Mouse (Mus musculus) megakaryocyte progenitor cell, adult 5-6 weeks (primary cell): ENCODE results near the gene Myo5a. TPM values are rescaled to one million over a fixed set of nuclear protein-coding genes. Genes with fewer than 3 reads are reported as not detected.

Experiments
- ATAC-seq: replicated peaks from 2 replicates; pipeline ENCODE4 v1.8.0; 2016; ENCODE audit warnings: mild to moderate bottlenecking, moderate TSS enrichment, inconsistent platforms; ENCODE audit not compliant: poor library complexity
- total RNA-seq, 2 experiments: library from RNA; stranded (forward) in 1 of 2; stranded (reverse) in 1 of 2; fragments of 157-497, 149-512 nt in 1 of 2; fragments of 200-1000 nt in 1 of 2; gene quantifications; 2 replicates each; pipeline versions ENCODE4 v1.2.3 to v1.2.4; 2015 to 2017

Gene Myo5a
- total RNA-seq, 2 experiments from 2014 or later, result 80.1 to 133 TPM

DNA sequence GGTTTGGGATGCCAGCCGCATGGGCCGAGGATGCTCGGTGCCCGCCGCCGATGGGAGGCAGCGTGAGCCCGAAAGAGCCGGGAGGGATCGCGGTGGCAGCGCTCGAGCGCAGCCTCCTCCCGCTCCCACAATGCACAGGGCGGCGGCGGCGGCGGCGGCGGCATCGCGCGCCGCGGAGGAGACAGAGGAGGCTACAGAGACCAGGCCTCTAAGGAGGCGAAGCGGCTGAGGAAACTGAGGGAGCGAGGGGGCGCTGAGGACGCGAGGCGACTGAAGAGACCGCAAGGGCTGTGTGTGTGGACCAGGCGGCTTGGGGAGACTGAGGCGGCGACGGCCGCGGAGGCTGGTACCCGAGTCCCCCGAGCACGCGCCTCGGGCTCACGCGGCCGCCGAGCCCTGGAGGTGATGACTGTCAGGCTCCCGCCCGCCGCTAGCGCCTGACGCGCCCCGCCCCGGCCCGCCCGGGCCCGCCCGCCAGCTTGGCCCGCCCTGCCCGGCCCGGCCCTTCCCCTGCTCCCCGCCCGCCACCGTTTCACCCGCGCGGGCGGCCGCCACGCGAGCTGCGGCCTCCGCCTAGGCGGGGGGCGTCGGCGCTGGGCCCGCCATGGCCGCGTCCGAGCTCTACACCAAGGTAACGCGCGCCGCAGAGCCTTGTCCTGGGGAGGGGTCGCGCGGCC is 352 bp downstream of the Myo5a start:
- ATAC-seq, result peak; percentile 76

DNA sequence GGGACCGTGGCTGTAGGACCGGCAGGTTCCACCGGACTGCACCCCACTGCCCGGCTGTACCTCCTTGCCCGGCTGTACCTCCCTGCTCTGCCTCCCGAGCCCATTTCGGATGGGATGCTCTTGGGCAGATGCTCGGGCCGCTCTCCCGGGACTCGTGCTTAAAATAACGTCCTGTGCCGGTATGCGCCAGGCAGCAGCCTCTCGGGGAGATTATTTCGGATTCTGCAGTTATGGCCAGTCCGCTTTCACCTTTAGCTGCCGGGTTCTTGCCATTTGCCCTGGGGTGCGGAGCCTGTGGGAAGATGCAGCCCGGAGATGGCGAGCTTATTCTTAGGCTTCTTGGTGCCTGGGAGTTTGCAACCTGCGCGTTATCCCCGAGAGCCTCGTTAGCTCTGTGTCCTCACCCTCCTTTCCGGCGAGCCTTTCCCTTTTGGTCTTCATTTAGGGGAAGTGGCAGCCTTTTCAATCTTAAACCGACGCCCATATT is 934 bp downstream of the Myo5a start:
- peak; percentile 65 for ATAC-seq

GRCm38 (mm10) chr9:75072361-75072760 is 1.5 kb downstream of the Myo5a start:
- no peak for ATAC-seq

DNA sequence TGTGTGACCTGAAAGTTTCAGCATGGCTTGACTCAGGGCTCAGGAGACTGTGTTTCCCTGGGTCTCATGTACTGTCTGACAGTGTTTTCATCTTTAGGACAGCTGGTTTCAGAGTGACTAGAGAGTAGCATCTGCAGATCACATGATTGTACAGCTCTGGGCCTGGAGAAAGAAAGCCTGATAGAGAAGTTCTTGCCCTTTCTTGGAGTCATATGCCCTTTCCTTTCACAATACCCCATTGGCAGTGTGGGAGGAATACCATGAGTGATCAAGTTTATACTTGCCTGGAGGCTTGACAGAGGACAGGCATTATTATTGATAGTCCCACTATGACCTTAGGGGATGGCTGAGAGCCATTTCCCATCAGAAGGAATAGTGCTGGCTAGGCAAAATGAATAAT is 6.4 kb downstream of the Myo5a start:
- no peak for ATAC-seq

DNA sequence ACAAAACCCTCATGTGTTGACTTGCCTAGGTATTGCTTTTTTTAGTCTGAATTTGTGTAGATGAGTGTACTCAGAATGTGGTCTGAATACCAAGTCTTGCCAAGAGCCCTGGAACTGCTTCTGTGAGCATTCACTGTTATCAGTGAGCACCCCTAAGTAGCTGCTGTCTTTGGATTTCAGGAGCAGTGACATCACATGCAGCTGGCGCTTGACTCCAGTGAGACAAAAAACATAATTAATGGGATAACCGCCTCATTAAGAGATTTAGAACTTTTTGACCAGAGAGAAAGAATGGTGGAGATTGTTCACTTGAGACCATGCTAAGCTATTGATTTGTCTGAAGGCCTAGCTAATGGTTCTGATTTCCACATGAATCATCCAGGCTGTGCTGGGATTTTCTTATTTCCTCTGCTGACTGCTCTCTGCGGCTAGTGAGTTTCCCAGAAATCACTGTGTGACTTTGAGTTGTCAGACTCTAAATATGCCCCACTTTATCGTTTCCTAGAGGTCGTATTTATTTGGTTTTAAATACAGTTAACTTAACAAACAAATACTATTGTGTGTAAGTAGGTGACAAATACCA is 14.5 kb downstream of the Myo5a start:
- no peak for ATAC-seq

DNA sequence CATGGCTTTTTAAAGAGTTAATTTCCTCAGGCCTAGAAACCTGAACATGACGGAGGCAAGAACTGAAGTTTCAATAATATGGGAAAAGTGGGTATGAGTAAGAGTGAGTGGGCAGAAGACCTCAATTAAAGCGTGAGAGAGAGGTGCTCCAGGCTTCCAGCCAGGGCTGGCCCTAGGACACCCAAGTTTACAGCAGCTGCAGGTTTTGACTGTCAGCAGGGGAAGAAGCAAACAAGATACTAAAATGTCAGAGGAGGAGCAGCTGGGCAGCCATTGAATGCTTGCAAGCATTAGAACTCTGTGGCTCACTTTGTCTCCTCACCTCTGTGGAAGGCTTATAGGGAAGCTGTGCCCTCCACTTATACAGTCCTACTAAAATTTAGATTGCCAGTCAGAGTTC is 17.0 kb downstream of the Myo5a start:
- ATAC-seq, result no peak

GRCm38 (mm10) chr9:75089285-75089684 is 18.5 kb downstream of the Myo5a start:
- ATAC-seq, result peak; percentile 30; the same call in 1 of the 2 replicates

GRCm38 (mm10) chr9:75092134-75092533 is 21.3 kb downstream of the Myo5a start:
- ATAC-seq, result peak; percentile 51

DNA sequence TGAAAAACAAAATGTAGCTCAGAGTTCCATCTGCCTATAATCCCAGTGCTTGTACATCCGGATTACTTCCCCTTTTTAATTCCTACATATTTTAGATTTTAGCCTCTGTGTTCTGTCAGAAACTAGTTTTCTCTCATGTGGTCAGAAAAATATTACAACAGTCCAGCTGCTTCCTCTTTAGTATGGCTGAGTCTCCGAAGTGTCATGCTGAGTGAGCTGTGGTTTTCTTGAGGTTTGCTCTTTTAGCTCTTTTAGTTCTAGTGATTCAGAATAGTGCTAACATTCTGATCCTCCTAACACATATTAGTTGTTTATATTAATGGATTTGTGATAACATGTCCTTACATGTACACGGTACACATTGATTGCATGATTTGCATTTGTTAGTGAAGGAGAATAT is 23.9 kb downstream of the Myo5a start:
- peak; percentile 97 for ATAC-seq

DNA sequence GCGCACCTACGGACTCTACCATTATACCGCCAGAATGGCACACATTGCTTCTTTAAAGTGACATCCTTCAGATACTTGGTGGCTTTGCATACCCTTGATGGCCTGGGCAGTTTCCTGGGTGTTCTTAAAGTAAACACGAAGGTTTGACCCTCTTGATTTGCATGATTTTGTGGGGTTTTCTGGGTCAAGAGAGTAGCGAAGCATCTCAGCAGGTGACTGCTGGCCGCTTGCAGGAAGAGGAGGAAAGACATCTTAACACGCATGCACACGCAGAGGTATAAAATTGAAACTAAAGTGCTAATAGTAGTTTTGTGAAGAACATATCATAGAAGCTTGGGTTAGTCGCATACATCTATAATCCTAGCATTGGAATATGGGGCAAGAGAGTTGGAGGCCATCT is 28.1 kb downstream of the Myo5a start:
- no peak for ATAC-seq

- peak; percentile 65 for ATAC-seq
Observed at GRCm38 (mm10) chr9:75100157-75100781, 29.5 kb downstream of the Myo5a start.

GRCm38 (mm10) chr9:75102131-75102530 is 31.3 kb downstream of the Myo5a start:
- no peak for ATAC-seq

DNA sequence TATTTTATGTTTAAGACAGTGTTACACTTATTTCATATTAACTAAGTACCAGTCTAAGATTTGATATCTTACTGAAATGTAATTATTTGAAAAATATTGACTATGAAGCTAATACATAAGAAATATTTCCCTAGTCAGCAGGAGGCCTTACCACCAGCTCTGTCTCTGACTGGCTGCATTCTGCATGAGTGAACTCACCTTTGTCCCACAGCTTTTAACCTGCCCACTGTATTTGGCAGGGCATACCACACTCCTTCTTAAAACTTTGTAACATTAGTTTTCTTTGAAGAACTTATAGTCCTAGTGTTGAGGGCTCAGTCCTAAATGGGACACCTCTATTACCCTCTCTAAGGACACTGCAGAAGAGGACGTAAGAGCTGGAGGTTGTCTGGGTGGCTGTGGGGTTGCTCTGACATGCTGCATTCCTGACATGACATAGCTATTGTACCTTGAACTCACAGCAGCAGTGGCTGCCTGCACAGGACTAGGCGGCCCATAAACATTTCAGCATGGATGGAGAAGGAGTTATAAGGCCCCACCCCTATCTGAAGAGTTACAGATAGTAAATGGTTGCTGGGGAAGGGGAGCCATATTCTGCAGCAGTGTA is 45.9 kb downstream of the Myo5a start:
- no peak for ATAC-seq

DNA sequence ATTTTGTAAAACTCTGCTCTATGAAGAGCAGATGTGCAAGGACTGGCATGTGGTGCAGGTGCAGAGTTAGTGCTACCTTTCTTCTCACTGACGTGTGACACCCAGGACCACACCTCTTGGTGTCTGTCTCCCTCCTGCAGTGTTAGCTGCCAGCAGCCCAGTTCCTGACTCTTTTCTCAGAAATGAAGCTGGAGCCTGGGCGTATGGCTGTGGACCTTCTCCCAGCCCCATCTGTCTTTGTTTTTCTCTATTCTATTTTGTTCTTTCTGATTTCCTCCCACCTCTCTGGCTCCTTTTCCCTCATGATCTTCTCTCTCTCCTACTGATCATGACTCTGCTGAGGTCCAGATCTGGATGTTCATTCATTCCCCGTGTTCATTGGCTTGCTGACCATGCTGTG is 50.3 kb downstream of the Myo5a start:
- ATAC-seq, result no peak

DNA sequence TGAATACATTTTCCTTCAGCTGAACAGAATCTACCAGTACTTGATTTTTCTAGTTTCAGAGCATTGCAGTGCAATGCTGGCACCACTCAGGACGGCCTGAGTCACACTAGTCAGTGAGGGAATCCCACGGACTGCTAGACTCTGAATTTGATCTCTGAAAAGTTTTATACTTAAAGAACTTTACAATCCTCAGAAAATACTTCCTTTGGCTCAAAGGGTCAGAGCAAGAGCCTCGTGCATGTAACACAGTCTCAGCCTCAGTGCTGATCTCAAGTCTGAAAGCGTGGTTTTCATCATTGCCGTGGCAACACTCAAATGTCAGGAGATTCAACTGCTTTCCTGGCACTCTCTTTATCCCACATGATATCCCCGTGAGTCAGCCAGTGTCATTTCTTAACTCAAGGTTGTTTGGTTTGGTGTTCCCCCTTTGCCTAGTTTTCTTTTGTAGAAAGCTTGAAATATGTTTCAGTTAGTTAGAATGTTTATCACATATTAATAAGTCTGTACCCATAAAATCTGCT is 53.4 kb downstream of the Myo5a start:
- no peak for ATAC-seq

GRCm38 (mm10) chr9:75130553-75130952 is 59.7 kb downstream of the Myo5a start:
- no peak for ATAC-seq

DNA sequence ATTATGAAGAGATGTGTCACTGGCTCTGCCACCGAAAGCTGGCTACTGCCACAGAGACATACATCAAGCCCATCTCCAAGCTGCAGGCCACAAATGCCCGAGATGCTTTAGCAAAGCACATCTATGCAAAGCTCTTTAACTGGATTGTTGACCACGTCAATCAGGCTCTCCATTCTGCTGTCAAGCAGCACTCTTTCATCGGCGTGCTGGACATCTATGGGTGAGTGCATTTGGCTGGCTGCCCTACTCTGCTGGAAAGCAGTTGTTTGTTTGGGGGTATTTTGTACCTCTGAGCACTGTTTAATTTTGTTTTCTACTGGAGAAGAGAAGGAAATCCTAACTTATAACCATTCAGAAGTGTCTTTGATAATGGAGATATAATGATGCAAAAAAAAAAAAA is 76.1 kb downstream of the Myo5a start:
- no peak for ATAC-seq

GRCm38 (mm10) chr9:75160525-75160924 is 89.7 kb downstream of the Myo5a start:
- ATAC-seq, result peak; percentile 42

- ATAC-seq, result no peak
Observed at GRCm38 (mm10) chr9:75163650-75164049, 92.8 kb downstream of the Myo5a start.

GRCm38 (mm10) chr9:75171721-75172120 is 100.9 kb downstream of the Myo5a start:
- no peak for ATAC-seq

GRCm38 (mm10) chr9:75187646-75188260 is 116.9 kb downstream of the Myo5a start:
- no peak for ATAC-seq
